Mouse (Mus musculus) kidney, adult 2 months (tissue): ENCODE measurements around the gene Tmem132a. TPM values are rescaled to one million over a fixed set of nuclear protein-coding genes. Genes with fewer than 3 reads are reported as not detected.

Source experiments
- DNase-seq: peaks from one replicate; pipeline ENCODE4 v3.0.0; 2021
- H3K27ac ChIP-seq: fragments of 200-500 bp; 2 replicates; pipeline ENCODE4 v1.5.1; 2012; ENCODE audit warnings: low read depth, low read length, control low read depth, inconsistent platforms; ENCODE audit not compliant: insufficient read depth
- H3K27me3 ChIP-seq: fragments of 200-500 bp; replicated peaks from 2 replicates; pipeline ENCODE4 v1.6.1; 2012; ENCODE audit warnings: mild to moderate bottlenecking, moderate library complexity, low read length, inconsistent platforms; ENCODE audit not compliant: control insufficient read depth, insufficient read depth
- H3K36me3 ChIP-seq: fragments of 200-500 bp; 2 replicates; pipeline ENCODE4 v1.6.1; 2012; ENCODE audit warnings: mild to moderate bottlenecking, moderate library complexity, low read length, inconsistent platforms; ENCODE audit not compliant: control insufficient read depth, insufficient read depth
- H3K4me1 ChIP-seq: fragments of 200-500 bp; 2 replicates; pipeline ENCODE4 v1.6.1; 2011; ENCODE audit warnings: low read length; ENCODE audit not compliant: control insufficient read depth, insufficient read depth
- H3K4me3 ChIP-seq: fragments of 200-500 bp; 2 replicates; pipeline ENCODE4 v1.5.1; 2011; ENCODE audit warnings: mild to moderate bottlenecking, low read depth, low read length, control low read depth; ENCODE audit not compliant: insufficient read depth
- CTCF ChIP-seq: fragments of 200-500 bp; conservative IDR thresholded peaks from 2 replicates; pipeline ENCODE4 v1.5.1; 2011; ENCODE audit warnings: low read depth, mild to moderate bottlenecking, control low read depth, low read length, moderate library complexity, mixed read lengths; ENCODE audit not compliant: insufficient read depth, insufficient read length
- POLR2A ChIP-seq: fragments of 200-500 bp; IDR thresholded peaks from one replicate; pipeline ENCODE4 v1.6.1; 2011; ENCODE audit warnings: low read depth, low read length, control low read depth
- WGBS: fragments of 180-500 bp; shearing (Covaris S2); methylation state at CpG from one replicate; pipeline ENCODE4 v1.1.7; 2018; 5-methylcytosine and 5-hydroxymethylcytosine counted together
- polyA plus RNA-seq: library from polyadenylated mRNA; depleted of rRNA; stranded (reverse); fragments of >200 nt; gene quantifications from 2 replicates; pipeline ENCODE4 v1.2.3, GENCODE M21; 2012

Gene Tmem132a
- polyA plus RNA-seq, 1 experiment, result 12.1 TPM

DNA sequence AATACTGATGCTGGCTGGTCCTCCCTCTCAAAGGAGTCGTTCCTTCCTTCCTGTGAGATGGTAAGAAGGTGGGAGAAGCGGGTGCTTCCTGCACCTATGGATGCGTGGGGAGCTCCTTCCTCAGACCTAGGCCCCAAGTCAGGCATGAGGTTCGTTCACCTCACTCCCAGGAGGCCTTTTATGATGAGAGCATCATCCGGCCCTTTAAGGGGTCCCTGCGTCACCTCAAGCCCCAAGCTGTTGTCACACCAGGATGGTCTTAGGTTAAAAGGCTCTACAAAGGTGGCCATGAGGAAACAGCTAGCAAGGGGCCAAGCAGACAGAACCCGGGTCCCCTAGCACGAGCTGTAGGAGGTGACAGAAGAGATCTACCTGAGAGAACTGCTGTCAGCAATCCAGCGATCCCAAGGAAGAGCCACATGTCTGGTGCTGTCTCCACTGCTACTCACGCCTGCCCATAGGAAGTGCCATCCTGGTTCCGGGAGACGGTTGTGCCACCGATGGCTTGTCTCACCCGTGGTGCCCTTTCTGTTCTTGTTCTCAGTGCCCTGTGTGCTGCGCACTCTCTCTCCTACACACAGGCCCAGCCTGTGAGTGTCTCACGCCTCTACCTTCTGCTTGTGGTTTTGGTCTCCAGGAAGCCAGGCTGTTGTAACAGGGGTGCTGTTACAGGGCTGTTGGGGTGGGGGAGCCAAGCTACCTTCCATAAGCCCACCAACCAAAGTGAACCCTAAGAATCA lies 40.1 kb downstream of the Tmem132a start, which contains the start of gene Cd6:
TSS of gene Cd6 (minus strand) at position 623 of the 740 bp plus-strand sequence.
- Histone ChIP-seq H3K27ac (no peak within 1 kb of the TSS), H3K36me3 (no peaks in the 10 kb centered on the region), H3K4me1 (no peaks in the 10 kb centered on the region), H3K27me3 (no peaks in the 10 kb centered on the region), H3K4me3 (no peak within 1 kb of the TSS)
- TF ChIP-seq CTCF, result no peak
- TF ChIP-seq POLR2A, result no peak
- 91% methylated on average over 16 of the region's 16 CpGs for whole genome bisulfite sequencing
- DNase-seq, result no peak

DNA sequence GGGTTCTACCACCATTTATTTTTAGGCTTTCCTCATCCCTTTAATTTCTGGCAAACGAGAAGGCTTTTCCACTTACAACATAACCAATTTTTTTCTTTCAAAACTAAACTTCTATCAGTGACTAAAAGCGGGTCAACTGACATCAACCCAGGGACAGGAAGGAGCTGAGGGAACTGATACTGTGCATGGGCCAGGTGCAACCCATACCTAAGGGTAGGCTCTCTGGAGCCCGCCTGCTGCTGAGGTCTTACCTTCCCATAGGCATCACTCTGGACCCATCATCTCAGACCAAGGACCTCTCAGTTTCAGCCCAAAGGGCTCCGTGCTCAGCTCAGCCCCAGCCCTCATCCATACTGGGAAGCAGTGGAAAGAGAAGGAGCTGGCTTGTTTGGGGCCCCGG lies 41.4 kb downstream of the Tmem132a start:
- 92% methylated on average over 5 of the region's 5 CpGs for WGBS
- Histone ChIP-seq H3K27ac (no peak overlapping the region), H3K4me1 (no peaks in the 10 kb centered on the region), H3K36me3 (no peaks in the 10 kb centered on the region), H3K27me3 (no peaks in the 10 kb centered on the region), H3K4me3 (no peak overlapping the region)
- TF ChIP-seq POLR2A, result no peak
- no peak for TF ChIP-seq CTCF
- DNase-seq, result no peak

DNA sequence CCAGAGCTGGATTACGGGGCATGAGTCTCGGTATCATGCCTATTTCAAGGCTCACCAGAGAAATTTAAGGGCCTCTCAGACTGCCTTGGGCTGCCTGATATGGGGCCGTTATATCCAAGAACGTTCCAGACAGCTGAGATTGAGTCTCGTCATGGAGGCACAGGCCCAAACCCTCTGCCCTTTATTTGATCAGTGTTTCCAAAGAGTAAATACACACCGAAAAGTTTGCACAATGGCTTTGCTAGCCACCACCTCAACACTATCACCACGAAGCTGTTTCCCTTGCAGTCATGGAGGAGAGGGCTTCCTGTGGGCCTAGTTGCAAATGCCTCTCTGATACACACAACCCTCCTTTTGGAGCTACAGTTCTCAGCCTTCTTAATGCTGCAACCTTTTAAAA lies 45.7 kb downstream of the Tmem132a start:
- 85% methylated on average over 7 of the region's 7 CpGs for WGBS

DNA sequence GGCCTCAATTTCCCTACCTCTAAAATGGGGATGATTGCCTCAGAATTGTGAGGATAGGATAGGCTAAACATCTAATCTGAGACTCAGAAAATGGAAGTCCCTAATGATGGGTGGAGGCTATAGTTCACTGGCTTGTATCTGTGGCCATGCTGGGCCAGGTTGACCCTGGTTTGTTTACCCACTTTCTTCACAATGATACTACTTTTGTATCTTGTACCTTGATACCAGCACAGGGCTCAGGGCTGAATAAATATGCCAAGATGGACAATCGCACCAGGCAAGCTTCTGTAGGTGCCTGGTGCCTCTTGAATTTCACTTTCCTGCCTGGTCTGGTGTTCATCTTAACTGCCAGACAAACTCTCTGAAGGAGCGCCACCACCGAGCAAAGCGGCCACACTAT lies 47.2 kb downstream of the Tmem132a start:
- WGBS, result 95% methylated on average over 4 of the region's 4 CpGs
- no peaks in the 10 kb centered on the region for H3K27me3 ChIP-seq
- no peak overlapping the region for H3K27ac ChIP-seq
- TF ChIP-seq POLR2A, result no peak
- TF ChIP-seq CTCF, result no peak
- H3K36me3 ChIP-seq, result no peaks in the 10 kb centered on the region
- no peak for DNase-seq
- no peak overlapping the region for H3K4me3 ChIP-seq
- H3K4me1 ChIP-seq, result no peaks in the 10 kb centered on the region

More for the DNA sequence above, 45.7 kb downstream of the Tmem132a start:
- Histone ChIP-seq H3K4me3 (no peak overlapping the region), H3K27me3 (no peaks in the 10 kb centered on the region), H3K27ac (no peak overlapping the region), H3K4me1 (no peaks in the 10 kb centered on the region), H3K36me3 (no peaks in the 10 kb centered on the region)
- TF ChIP-seq CTCF (no peak), POLR2A (no peak)
- DNase-seq, result no peak

DNA sequence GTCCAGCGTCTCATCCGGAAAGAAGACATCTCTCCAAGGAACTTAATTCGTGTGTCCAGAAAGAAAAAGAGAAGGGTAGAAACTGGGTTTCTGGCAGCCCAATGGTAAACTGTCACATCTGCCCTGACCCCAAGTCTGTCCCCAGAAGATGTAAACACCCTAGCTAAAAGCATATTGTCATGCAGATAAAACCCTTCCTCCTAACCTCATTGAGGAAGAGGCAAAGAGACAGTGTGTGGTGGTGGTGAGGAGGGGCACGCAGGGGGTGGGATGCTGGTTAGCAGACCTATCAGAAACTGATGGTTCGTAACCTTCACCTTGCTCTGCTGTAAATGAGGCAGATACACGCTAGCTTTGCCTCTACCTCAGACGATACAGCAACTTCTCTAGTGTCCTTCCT lies 48.4 kb downstream of the Tmem132a start:
- no peaks in the 10 kb centered on the region for H3K36me3 ChIP-seq
- no peaks in the 10 kb centered on the region for H3K4me1 ChIP-seq
- no peak overlapping the region for H3K4me3 ChIP-seq
- WGBS, result 76% methylated on average over 7 of the region's 7 CpGs
- TF ChIP-seq CTCF (no peak), POLR2A (no peak)
- H3K27me3 ChIP-seq, result no peaks in the 10 kb centered on the region
- DNase-seq, result no peak
- H3K27ac ChIP-seq, result no peak overlapping the region

DNA sequence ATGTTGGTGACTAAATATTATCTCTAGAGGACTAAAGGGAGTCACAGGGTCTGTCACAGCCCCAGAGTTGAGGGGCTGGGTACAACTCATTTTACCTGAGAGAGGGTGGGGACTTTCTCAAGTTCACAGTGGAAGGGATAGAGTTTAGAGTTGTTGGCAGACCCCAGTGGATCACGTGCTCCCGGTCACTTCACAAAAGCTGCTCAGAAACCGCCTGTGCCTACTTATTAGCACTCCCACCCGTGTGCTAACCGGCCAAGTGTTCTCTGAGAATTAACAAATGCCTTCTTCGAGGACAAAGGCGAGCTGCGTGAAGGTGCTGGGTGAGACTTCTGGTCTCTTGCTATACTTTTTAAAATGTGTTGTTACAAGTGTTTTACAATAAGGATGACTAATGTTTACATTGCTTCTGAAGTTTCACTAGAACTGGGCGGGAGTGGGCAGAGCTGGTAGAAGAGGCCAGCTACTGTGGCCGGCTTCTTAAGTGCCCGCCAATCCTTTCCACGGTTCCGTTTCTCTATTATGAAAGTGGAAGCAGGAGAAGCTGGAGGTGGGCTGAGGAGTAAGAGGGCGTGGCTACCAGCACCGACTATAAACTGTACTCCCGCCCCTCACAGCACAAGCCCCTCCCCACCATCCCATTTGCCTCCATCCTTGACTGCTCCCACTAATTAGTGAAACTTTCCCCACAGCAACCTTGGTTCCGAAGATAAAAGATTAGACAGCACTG lies 51.4 kb downstream of the Tmem132a start:
- H3K36me3 ChIP-seq, result no peaks in the 10 kb centered on the region
- TF ChIP-seq CTCF (no peak), POLR2A (no peak)
- H3K4me1 ChIP-seq, result no peaks in the 10 kb centered on the region
- DNase-seq, result peak; percentile 24
- WGBS, result 18% methylated on average over 17 of the region's 17 CpGs
- H3K27ac ChIP-seq, result no peak overlapping the region
- H3K27me3 ChIP-seq, result no peaks in the 10 kb centered on the region
- no peak overlapping the region for H3K4me3 ChIP-seq

DNA sequence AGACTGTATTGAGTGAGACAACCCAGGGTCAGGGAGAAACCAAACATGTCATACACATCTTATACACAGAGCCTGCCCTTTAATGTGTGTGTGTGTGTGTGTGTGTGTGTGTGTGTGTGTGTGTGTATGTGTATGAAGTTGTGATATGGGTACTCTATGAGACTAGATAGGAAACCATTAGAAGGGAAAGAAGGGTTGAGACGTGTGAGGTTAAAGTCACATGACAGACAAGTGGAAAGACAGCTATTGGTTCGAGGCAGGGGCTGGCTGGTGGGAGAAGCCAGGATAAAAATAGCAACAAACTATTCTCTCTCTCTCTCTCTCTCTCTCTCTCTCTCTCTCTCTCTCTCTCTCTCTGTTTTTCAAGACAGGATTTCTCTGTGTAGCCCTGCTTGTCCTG lies 53.3 kb downstream of the Tmem132a start:
- no peaks in the 10 kb centered on the region for H3K36me3 ChIP-seq
- no peak overlapping the region for H3K4me3 ChIP-seq
- H3K27ac ChIP-seq, result no peak overlapping the region
- no peak for DNase-seq
- no peaks in the 10 kb centered on the region for H3K4me1 ChIP-seq
- TF ChIP-seq CTCF (no peak), POLR2A (no peak)
- H3K27me3 ChIP-seq, result no peaks in the 10 kb centered on the region
- WGBS, result 74% methylated on average over 2 of the region's 2 CpGs
